Mouse (Mus musculus): ENCODE measurements around the gene Mgst1. TPM values are rescaled to one million over a fixed set of nuclear protein-coding genes. Genes with fewer than 3 reads are reported as not detected.

The Mgst1 gene
- polyA plus RNA-seq, 2 experiments: 111 to 292 TPM

GRCm38 (mm10) chr6:138163920-138164319 is 23.8 kb downstream of the Mgst1 start:
- Histone ChIP-seq H3K4me3 (ENCODE audit: insufficient read depth in 1 of 2, low read depth in 2 of 2, low read length in 2 of 2) (no peak overlapping the region), H3K9ac (replicated peaks) (no peak overlapping the region), H3K9me3 (ENCODE audit: control insufficient read depth, low read length) (no peaks in the 10 kb centered on the region), H3K4me2 (ENCODE audit: low read depth) (no peak overlapping the region), H3K4me1 (replicated peaks; ENCODE audit: control insufficient read depth in 2 of 2, insufficient read depth in 2 of 2, low read length in 1 of 2) (no peaks in the 10 kb centered on the region), H3K27ac (no peak overlapping the region), H3K36me3 (replicated peaks; ENCODE audit: control insufficient read depth, insufficient read depth, low read depth) (no peaks in the 10 kb centered on the region), H3K27me3 (ENCODE audit: control insufficient read depth, insufficient read depth, low read length) (no peaks in the 10 kb centered on the region)
- ATAC-seq (ENCODE audit: insufficient read depth): no peak
- WGBS (ENCODE audit: insufficient replicate concordance): 68% methylated on average over 7 of the region's 7 CpGs
- no peak for DNase-seq (ENCODE audit: low read depth in 3 of 3, low spot score in 3 of 3)
- no peak for TF ChIP-seq EP300 (IDR thresholded peaks at IDR 0.05; ENCODE audit: low read depth)
- peak; percentile 57 for TF ChIP-seq CTCF (IDR thresholded peaks at IDR 0.05; ENCODE audit: low read depth)

DNA sequence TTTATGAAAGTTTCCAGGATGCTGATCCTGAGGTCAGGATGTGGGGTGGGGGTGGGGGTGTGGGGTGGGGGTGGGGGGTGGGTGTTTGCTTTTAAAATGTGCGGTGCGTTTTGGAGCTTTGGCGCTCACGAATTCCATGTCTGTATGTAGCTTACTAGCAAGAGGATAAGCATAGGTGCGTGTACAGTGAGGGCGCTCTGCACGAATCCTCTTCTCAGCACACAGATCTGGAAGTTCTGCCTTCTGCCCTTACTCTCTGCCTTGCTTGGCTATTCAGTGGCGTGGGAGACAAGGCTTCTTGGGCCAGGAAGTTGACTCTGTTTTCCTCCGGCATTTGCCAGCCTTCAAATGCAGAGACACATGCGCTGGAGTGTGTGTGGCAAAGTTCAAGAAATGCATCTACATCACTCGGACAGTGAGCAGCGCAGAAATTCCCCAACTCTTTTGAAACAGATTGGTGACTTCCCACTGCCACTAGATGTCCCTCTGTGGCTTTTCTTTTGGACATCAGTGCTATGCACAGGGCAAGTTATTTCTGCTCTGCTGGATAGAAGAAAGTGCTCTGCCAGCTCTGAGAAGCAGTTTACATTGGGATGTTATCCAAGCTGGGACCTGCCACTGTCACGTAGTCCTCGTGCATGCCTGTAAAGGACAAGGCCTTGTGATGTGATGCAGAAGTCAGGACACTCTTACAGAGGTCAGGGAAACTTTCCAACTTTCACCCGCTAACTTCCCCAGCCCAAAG is 31.5 kb downstream of the Mgst1 start:
- peak; percentile 25; the same call in 1 of the 2 replicates for TF ChIP-seq CTCF (IDR thresholded peaks at IDR 0.05; ENCODE audit: low read depth)
- TF ChIP-seq EP300 (IDR thresholded peaks at IDR 0.05; ENCODE audit: low read depth): no peak
- 53% methylated on average over 15 of the region's 15 CpGs for WGBS (ENCODE audit: insufficient replicate concordance)
- Histone ChIP-seq H3K9ac (replicated peaks) (no peak overlapping the region), H3K9me3 (ENCODE audit: control insufficient read depth, low read length) (no peaks in the 10 kb centered on the region), H3K4me3 (ENCODE audit: insufficient read depth in 1 of 2, low read depth in 2 of 2, low read length in 2 of 2) (no peak overlapping the region), H3K4me1 (replicated peaks; ENCODE audit: control insufficient read depth in 2 of 2, insufficient read depth in 2 of 2, low read length in 1 of 2) (no peaks in the 10 kb centered on the region), H3K4me2 (ENCODE audit: low read depth) (no peak overlapping the region), H3K36me3 (replicated peaks; ENCODE audit: control insufficient read depth, insufficient read depth, low read depth) (no peaks in the 10 kb centered on the region), H3K27me3 (ENCODE audit: control insufficient read depth, insufficient read depth, low read length) (no peaks in the 10 kb centered on the region), H3K27ac (no peak overlapping the region)
- DNase-seq (ENCODE audit: low read depth in 3 of 3, low spot score in 3 of 3): no peak
- ATAC-seq (ENCODE audit: insufficient read depth): no peak

Other genes with a start within 250 kb of the Mgst1 start
- not detected in 2 replicates for gene Slc15a5, start 60.4 kb upstream of the Mgst1 start, polyA plus RNA-seq (2012; rRNA removed)
- gene Slc15a5, start 60.4 kb upstream of the Mgst1 start, polyA plus RNA-seq (2014; fragmentation: Nextera tagmentation; extraction: Ambion mirVana): not detected in 2 replicates